Mouse (Mus musculus) liver, embryonic 14.5 days (tissue): ENCODE results near the gene Clec2d.
"Not testable (repeated sequence)": the region's sequence is repeated elsewhere in the genome, so short reads cannot be mapped to it uniquely, and the experiment has no call there.

Experiments used
- CTCF ChIP-seq: IDR thresholded peaks from 2 replicates; pipeline ENCODE4 v1.5.1; 2016; ENCODE audit warnings: antibody characterized with exemption, low read depth, control low read depth
- EP300 ChIP-seq: IDR thresholded peaks from 2 replicates; pipeline ENCODE4 v1.6.1; 2016; ENCODE audit warnings: antibody characterized with exemption, low read depth

DNA sequence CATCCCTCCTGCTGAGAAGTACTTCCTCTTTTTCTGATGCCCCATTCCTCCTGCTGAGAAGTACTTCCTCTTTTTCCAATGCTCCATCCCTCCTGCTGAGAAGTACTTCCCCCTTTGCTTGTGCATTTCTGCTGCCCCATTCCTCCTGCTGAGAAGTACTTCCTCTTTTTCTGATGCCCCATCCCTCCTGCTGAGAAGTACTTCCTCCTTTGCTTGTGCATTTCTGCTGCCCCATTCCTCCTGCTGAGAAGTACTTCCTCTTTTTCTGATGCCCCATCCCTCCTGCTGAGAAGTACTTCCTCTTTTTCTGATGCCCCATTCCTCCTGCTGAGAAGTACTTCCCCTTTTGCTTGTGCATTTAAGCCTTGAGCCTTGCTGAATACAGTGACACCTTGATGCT, 19.7 kb downstream of the Clec2d start:
- TF ChIP-seq CTCF, EP300: not testable (repeated sequence)
